Mouse (Mus musculus) kidney, postnatal 0 days (tissue): ENCODE results near the gene Ttll1. TPM values are rescaled to one million over a fixed set of nuclear protein-coding genes. Genes with fewer than 3 reads are reported as not detected.
A peak's percentile ranks its signal among the peaks of the same experiment; 100 is the strongest.

Experiments used
- ATAC-seq: fragments of 200-750 bp; cut with Nextera tagmentation; replicated peaks from 2 replicates; pipeline ENCODE4 v1.8.0; 2017; ENCODE audit warnings: low read depth, moderate number of reproducible peaks, moderate TSS enrichment, moderate library complexity; ENCODE audit not compliant: low FRiP score
- DNase-seq: peaks from one replicate; pipeline ENCODE4 v3.0.0-alpha.2; 2016; ENCODE audit warnings: low spot score
- H3K27ac ChIP-seq: fragments of 300-500 bp; sonication (generic); 2 replicates; pipeline ENCODE4 v1.5.1; 2014; ENCODE audit warnings: mild to moderate bottlenecking
- H3K27me3 ChIP-seq: fragments of 300-500 bp; sonication (generic); 2 replicates; pipeline ENCODE4 v1.6.1; 2014; ENCODE audit warnings: low read length, mixed read lengths; ENCODE audit not compliant: insufficient read depth
- H3K36me3 ChIP-seq: fragments of 300-500 bp; sonication (generic); 2 replicates; pipeline ENCODE4 v1.6.1; 2014; ENCODE audit warnings: low read length, mixed read lengths; ENCODE audit not compliant: insufficient read depth
- H3K4me1 ChIP-seq: fragments of 300-500 bp; sonication (generic); replicated peaks from 2 replicates; pipeline ENCODE4 v1.6.1; 2014; ENCODE audit warnings: antibody characterized with exemption, low read length, mixed read lengths; ENCODE audit not compliant: insufficient read depth
- H3K4me2 ChIP-seq: fragments of 300-500 bp; sonication (generic); 2 replicates; pipeline ENCODE4 v1.6.1; 2014; ENCODE audit warnings: mild to moderate bottlenecking, low read length, moderate library complexity, mixed read lengths
- H3K4me3 ChIP-seq: fragments of 300-500 bp; sonication (generic); replicated peaks from 2 replicates; pipeline ENCODE4 v1.5.1; 2014; ENCODE audit warnings: low read depth, low read length
- H3K9ac ChIP-seq: fragments of 300-500 bp; sonication (generic); 2 replicates; pipeline ENCODE4 v1.6.1; 2014; ENCODE audit warnings: low read depth, low read length
- H3K9me3 ChIP-seq: fragments of 300-500 bp; sonication (generic); replicated peaks from 2 replicates; pipeline ENCODE4 v1.6.1; 2016; ENCODE audit warnings: low read length, inconsistent platforms, mixed read lengths
- CTCF ChIP-seq: IDR thresholded peaks from 2 replicates; pipeline ENCODE4 v1.5.1; 2016; ENCODE audit warnings: antibody characterized with exemption, low read depth, mild to moderate bottlenecking, moderate library complexity
- WGBS: fragments of 180-500 bp; shearing (Covaris S2); extraction: QIAGEN DNeasy Blood & Tissue Kit; methylation state at CpG from one replicate; pipeline ENCODE4 v1.1.7; 2014; 5-methylcytosine and 5-hydroxymethylcytosine counted together
- polyA plus RNA-seq: library from polyadenylated mRNA; unstranded; fragments of >200 nt; fragmentation: Nextera tagmentation; extraction: Ambion mirVana; gene quantifications from 2 replicates; pipeline ENCODE4 v1.2.1, GENCODE M21; 2015

Gene Ttll1
- polyA plus RNA-seq, 1 experiment from 2014 or later = 16.6 TPM

- DNase-seq = no peak
- Histone ChIP-seq H3K4me1 (0 out of 2 replicates have a peak, but pooled peaks cover 10% of the 10 kb centered on the region), H3K9ac (no peak overlapping the region), H3K4me2 (no peak overlapping the region), H3K36me3 (no peaks in the 10 kb centered on the region), H3K27ac (peak overlapping the region; percentile 67), H3K9me3 (no peaks in the 10 kb centered on the region), H3K27me3 (no peaks in the 10 kb centered on the region), H3K4me3 (no peak overlapping the region)
- ATAC-seq = no peak
- WGBS = 85% methylated on average over 5 of the region's 5 CpGs
- no peak for TF ChIP-seq CTCF
Observed at GRCm38 (mm10) chr15:83455637-83456036, 55.1 kb downstream of the Ttll1 start.

GRCm38 (mm10) chr15:83455034-83455433 lies 55.7 kb downstream of the Ttll1 start:
- Histone ChIP-seq H3K36me3 (no peaks in the 10 kb centered on the region), H3K4me3 (no peak overlapping the region), H3K4me2 (no peak overlapping the region), H3K9me3 (no peaks in the 10 kb centered on the region), H3K9ac (no peak overlapping the region), H3K4me1 (0 out of 2 replicates have a peak, but pooled peaks cover 14% of the 10 kb centered on the region), H3K27ac (peak overlapping the region; percentile 67), H3K27me3 (no peaks in the 10 kb centered on the region)
- 37% methylated on average over 3 of the region's 3 CpGs for WGBS
- no peak for TF ChIP-seq CTCF
- ATAC-seq (peak; percentile 34; the same call in 1 of the 2 replicates), DNase-seq (no peak)

GRCm38 (mm10) chr15:83454419-83454818 lies 56.3 kb downstream of the Ttll1 start:
- 65% methylated on average over 7 of the region's 7 CpGs for WGBS
- no peak overlapping the region for H3K4me2 ChIP-seq
- H3K4me3 ChIP-seq = no peak overlapping the region
- no peaks in the 10 kb centered on the region for H3K36me3 ChIP-seq
- 0 out of 2 replicates have a peak, but pooled peaks cover 14% of the 10 kb centered on the region for H3K4me1 ChIP-seq
- DNase-seq (no peak), ATAC-seq (no peak)
- no peak overlapping the region for H3K9ac ChIP-seq
- no peak for TF ChIP-seq CTCF
- H3K9me3 ChIP-seq = no peaks in the 10 kb centered on the region
- no peaks in the 10 kb centered on the region for H3K27me3 ChIP-seq
- H3K27ac ChIP-seq = peak overlapping the region; percentile 67; the same call in 1 of the 2 replicates

- Histone ChIP-seq H3K9me3 (no peaks in the 10 kb centered on the region), H3K27ac (peak overlapping the region; percentile 67), H3K27me3 (no peaks in the 10 kb centered on the region), H3K4me2 (no peak overlapping the region), H3K4me3 (no peak overlapping the region), H3K4me1 (0 out of 2 replicates have a peak, but pooled peaks cover 14% of the 10 kb centered on the region), H3K9ac (no peak overlapping the region), H3K36me3 (no peaks in the 10 kb centered on the region)
- DNase-seq (no peak), ATAC-seq (no peak)
- 75% methylated on average over 3 of the region's 3 CpGs for WGBS
- no peak for TF ChIP-seq CTCF
Observed at GRCm38 (mm10) chr15:83453879-83454278, 56.8 kb downstream of the Ttll1 start.

- no peak overlapping the region for H3K4me2 ChIP-seq
- ATAC-seq (no peak), DNase-seq (no peak)
- no peaks in the 10 kb centered on the region for H3K36me3 ChIP-seq
- H3K9ac ChIP-seq = no peak overlapping the region
- no peak for TF ChIP-seq CTCF
- H3K27me3 ChIP-seq = no peaks in the 10 kb centered on the region
- H3K9me3 ChIP-seq = no peaks in the 10 kb centered on the region
- 79% methylated on average over 7 of the region's 7 CpGs for WGBS
- 0 out of 2 replicates have a peak, but pooled peaks cover 19% of the 10 kb centered on the region for H3K4me1 ChIP-seq
- H3K27ac ChIP-seq = peak overlapping the region; percentile 67
- H3K4me3 ChIP-seq = no peak overlapping the region
Observed at GRCm38 (mm10) chr15:83452219-83452760, 58.4 kb downstream of the Ttll1 start.

GRCm38 (mm10) chr15:83451621-83452210 lies 59.0 kb downstream of the Ttll1 start:
- Histone ChIP-seq H3K4me1 (0 out of 2 replicates have a peak, but pooled peaks cover 19% of the 10 kb centered on the region), H3K27ac (peak overlapping the region; percentile 67)

More at GRCm38 (mm10) chr15:83451621-83452210, 59.0 kb downstream of the Ttll1 start:
- Histone ChIP-seq H3K27me3 (no peaks in the 10 kb centered on the region), H3K9me3 (no peaks in the 10 kb centered on the region), H3K9ac (no peak overlapping the region), H3K4me3 (no peak overlapping the region), H3K36me3 (no peaks in the 10 kb centered on the region), H3K4me2 (no peak overlapping the region)
- ATAC-seq = no peak; the same call in 1 of the 2 replicates
- 59% methylated on average over 7 of the region's 7 CpGs for WGBS
- TF ChIP-seq CTCF = no peak
- peak; percentile 36 for DNase-seq
